Mouse (Mus musculus): Measurements from ENCODE around the gene Rab11a. TPM values are rescaled to one million over a fixed set of nuclear protein-coding genes. Genes with fewer than 3 reads are reported as not detected.

Rab11a gene
- 287 and 335 TPM in 2 replicates for polyA plus RNA-seq (2015; fragmentation: Nextera tagmentation; extraction: Ambion mirVana)

- H3K36me3 ChIP-seq (ENCODE audit: control insufficient read depth, insufficient read depth) = no peaks in the 10 kb centered on the region
- H3K4me3 ChIP-seq (ENCODE audit: low read length) = peak within 1 kb of the TSS; percentile 96
- H3K4me2 ChIP-seq (ENCODE audit: low read depth, low read length) = peak within 1 kb of the TSS; percentile 78
- no peaks in the 10 kb centered on the region for H3K27me3 ChIP-seq (ENCODE audit: control insufficient read depth, insufficient read depth, low read length)
- peak; percentile 95 for ATAC-seq (replicated peaks; ENCODE audit: extremely low read depth, insufficient read depth, low FRiP score)
- H3K4me1 ChIP-seq (ENCODE audit: control insufficient read depth, insufficient read depth, low read length) = peaks cover 6% of the 10 kb centered on the region
- H3K9ac ChIP-seq (ENCODE audit: low read length) = peak within 1 kb of the TSS; percentile 98
- H3K27ac ChIP-seq (ENCODE audit: low read length) = peak within 1 kb of the TSS; percentile 97
- no peaks in the 10 kb centered on the region for H3K9me3 ChIP-seq (replicated peaks; ENCODE audit: control insufficient read depth, low read length)
- under 1% methylated on average over 58 of the region's 61 CpGs for WGBS
Measured at GRCm38 (mm10) chr9:64737406-64738201, at the start of gene Rab11a. Gene Rab11a, minus strand, starts transcription at chr9:64737758.

GRCm38 (mm10) chr9:64786216-64786905 is 48.8 kb upstream of the Rab11a start:
- Histone ChIP-seq H3K4me3 (ENCODE audit: low read length) (no peak overlapping the region), H3K4me2 (ENCODE audit: low read depth, low read length) (no peak overlapping the region), H3K4me1 (ENCODE audit: control insufficient read depth, insufficient read depth, low read length) (no peaks in the 10 kb centered on the region; the same call in 1 of the 2 replicates), H3K27me3 (ENCODE audit: control insufficient read depth, insufficient read depth, low read length) (no peaks in the 10 kb centered on the region), H3K36me3 (ENCODE audit: control insufficient read depth, insufficient read depth) (no peaks in the 10 kb centered on the region), H3K27ac (ENCODE audit: low read length) (no peak overlapping the region), H3K9me3 (replicated peaks; ENCODE audit: control insufficient read depth, low read length) (no peaks in the 10 kb centered on the region), H3K9ac (ENCODE audit: low read length) (no peak overlapping the region)
- no peak for ATAC-seq (replicated peaks; ENCODE audit: extremely low read depth, insufficient read depth, low FRiP score)
- 82% methylated on average over 9 of the region's 9 CpGs for WGBS

- WGBS = 29% methylated on average over 4 of the region's 4 CpGs
- Histone ChIP-seq H3K9me3 (replicated peaks; ENCODE audit: control insufficient read depth, low read length) (no peaks in the 10 kb centered on the region), H3K27ac (ENCODE audit: low read length) (no peak overlapping the region), H3K36me3 (ENCODE audit: control insufficient read depth, insufficient read depth) (no peaks in the 10 kb centered on the region), H3K9ac (ENCODE audit: low read length) (no peak overlapping the region), H3K4me2 (ENCODE audit: low read depth, low read length) (no peak overlapping the region), H3K4me1 (ENCODE audit: control insufficient read depth, insufficient read depth, low read length) (no peaks in the 10 kb centered on the region), H3K27me3 (ENCODE audit: control insufficient read depth, insufficient read depth, low read length) (no peaks in the 10 kb centered on the region), H3K4me3 (ENCODE audit: low read length) (no peak overlapping the region)
- ATAC-seq (replicated peaks; ENCODE audit: extremely low read depth, insufficient read depth, low FRiP score) = no peak
Measured at GRCm38 (mm10) chr9:64784841-64785240, 47.3 kb upstream of the Rab11a start.

GRCm38 (mm10) chr9:64783511-64783910 is 46.0 kb upstream of the Rab11a start:
- Histone ChIP-seq H3K4me1 (ENCODE audit: control insufficient read depth, insufficient read depth, low read length) (no peaks in the 10 kb centered on the region), H3K27ac (ENCODE audit: low read length) (no peak overlapping the region), H3K9me3 (replicated peaks; ENCODE audit: control insufficient read depth, low read length) (no peaks in the 10 kb centered on the region), H3K4me2 (ENCODE audit: low read depth, low read length) (no peak overlapping the region), H3K27me3 (ENCODE audit: control insufficient read depth, insufficient read depth, low read length) (no peaks in the 10 kb centered on the region), H3K4me3 (ENCODE audit: low read length) (no peak overlapping the region), H3K9ac (ENCODE audit: low read length) (no peak overlapping the region), H3K36me3 (ENCODE audit: control insufficient read depth, insufficient read depth) (no peaks in the 10 kb centered on the region)
- WGBS = 82% methylated on average over 7 of the region's 7 CpGs
- ATAC-seq (replicated peaks; ENCODE audit: extremely low read depth, insufficient read depth, low FRiP score) = no peak

- no peaks in the 10 kb centered on the region for H3K9me3 ChIP-seq (replicated peaks; ENCODE audit: control insufficient read depth, low read length)
- H3K4me2 ChIP-seq (ENCODE audit: low read depth, low read length) = no peak overlapping the region
- H3K27ac ChIP-seq (ENCODE audit: low read length) = no peak overlapping the region
- no peak overlapping the region for H3K9ac ChIP-seq (ENCODE audit: low read length)
- peaks cover 5% of the 10 kb centered on the region; the same call in 1 of the 2 replicates for H3K4me1 ChIP-seq (ENCODE audit: control insufficient read depth, insufficient read depth, low read length)
- H3K36me3 ChIP-seq (ENCODE audit: control insufficient read depth, insufficient read depth) = no peaks in the 10 kb centered on the region
- no peaks in the 10 kb centered on the region for H3K27me3 ChIP-seq (ENCODE audit: control insufficient read depth, insufficient read depth, low read length)
- WGBS = 41% methylated on average over 7 of the region's 7 CpGs
- H3K4me3 ChIP-seq (ENCODE audit: low read length) = no peak overlapping the region
- no peak for ATAC-seq (replicated peaks; ENCODE audit: extremely low read depth, insufficient read depth, low FRiP score)
Measured at GRCm38 (mm10) chr9:64779628-64780027, 42.1 kb upstream of the Rab11a start.

- H3K27ac ChIP-seq (ENCODE audit: low read length) = no peak overlapping the region
- no peak overlapping the region for H3K9ac ChIP-seq (ENCODE audit: low read length)
- H3K27me3 ChIP-seq (ENCODE audit: control insufficient read depth, insufficient read depth, low read length) = no peaks in the 10 kb centered on the region
- ATAC-seq (replicated peaks; ENCODE audit: extremely low read depth, insufficient read depth, low FRiP score) = no peak
- H3K9me3 ChIP-seq (replicated peaks; ENCODE audit: control insufficient read depth, low read length) = no peaks in the 10 kb centered on the region
- no peak overlapping the region for H3K4me2 ChIP-seq (ENCODE audit: low read depth, low read length)
- H3K36me3 ChIP-seq (ENCODE audit: control insufficient read depth, insufficient read depth) = no peaks in the 10 kb centered on the region
- peaks cover 14% of the 10 kb centered on the region for H3K4me1 ChIP-seq (ENCODE audit: control insufficient read depth, insufficient read depth, low read length)
- 79% methylated on average over 1 of the region's 1 CpGs for WGBS
- no peak overlapping the region for H3K4me3 ChIP-seq (ENCODE audit: low read length)
Measured at GRCm38 (mm10) chr9:64778151-64778550, 40.6 kb upstream of the Rab11a start.

- peak; percentile 57 for ATAC-seq (replicated peaks; ENCODE audit: extremely low read depth, insufficient read depth, low FRiP score)
Measured at GRCm38 (mm10) chr9:64777441-64777987, 40.0 kb upstream of the Rab11a start.

GRCm38 (mm10) chr9:64775491-64775890 is 37.9 kb upstream of the Rab11a start:
- no peak for ATAC-seq (replicated peaks; ENCODE audit: extremely low read depth, insufficient read depth, low FRiP score)
- Histone ChIP-seq H3K4me1 (ENCODE audit: control insufficient read depth, insufficient read depth, low read length) (peaks cover 18% of the 10 kb centered on the region), H3K4me3 (ENCODE audit: low read length) (no peak overlapping the region), H3K27me3 (ENCODE audit: control insufficient read depth, insufficient read depth, low read length) (no peaks in the 10 kb centered on the region), H3K9me3 (replicated peaks; ENCODE audit: control insufficient read depth, low read length) (no peaks in the 10 kb centered on the region), H3K9ac (ENCODE audit: low read length) (no peak overlapping the region), H3K27ac (ENCODE audit: low read length) (peak overlapping the region; percentile 59), H3K36me3 (ENCODE audit: control insufficient read depth, insufficient read depth) (no peaks in the 10 kb centered on the region), H3K4me2 (ENCODE audit: low read depth, low read length) (no peak overlapping the region)
- 59% methylated on average over 4 of the region's 4 CpGs for WGBS

More at GRCm38 (mm10) chr9:64777441-64777987, 40.0 kb upstream of the Rab11a start:
- Histone ChIP-seq H3K4me2 (ENCODE audit: low read depth, low read length) (no peak overlapping the region), H3K9me3 (replicated peaks; ENCODE audit: control insufficient read depth, low read length) (no peaks in the 10 kb centered on the region), H3K4me1 (ENCODE audit: control insufficient read depth, insufficient read depth, low read length) (peaks cover 14% of the 10 kb centered on the region), H3K4me3 (ENCODE audit: low read length) (no peak overlapping the region), H3K36me3 (ENCODE audit: control insufficient read depth, insufficient read depth) (no peaks in the 10 kb centered on the region), H3K27me3 (ENCODE audit: control insufficient read depth, insufficient read depth, low read length) (no peaks in the 10 kb centered on the region), H3K27ac (ENCODE audit: low read length) (no peak overlapping the region; the same call in 1 of the 2 replicates), H3K9ac (ENCODE audit: low read length) (no peak overlapping the region)
- WGBS = 67% methylated on average over 4 of the region's 4 CpGs

GRCm38 (mm10) chr9:64774883-64775282 is 37.3 kb upstream of the Rab11a start:
- H3K27me3 ChIP-seq (ENCODE audit: control insufficient read depth, insufficient read depth, low read length) = no peaks in the 10 kb centered on the region
- peak overlapping the region; percentile 59 for H3K27ac ChIP-seq (ENCODE audit: low read length)
- 67% methylated on average over 2 of the region's 2 CpGs for WGBS
- H3K4me2 ChIP-seq (ENCODE audit: low read depth, low read length) = no peak overlapping the region
- ATAC-seq (replicated peaks; ENCODE audit: extremely low read depth, insufficient read depth, low FRiP score) = no peak
- H3K9me3 ChIP-seq (replicated peaks; ENCODE audit: control insufficient read depth, low read length) = no peaks in the 10 kb centered on the region
- no peaks in the 10 kb centered on the region for H3K36me3 ChIP-seq (ENCODE audit: control insufficient read depth, insufficient read depth)
- peaks cover 18% of the 10 kb centered on the region for H3K4me1 ChIP-seq (ENCODE audit: control insufficient read depth, insufficient read depth, low read length)
- no peak overlapping the region for H3K9ac ChIP-seq (ENCODE audit: low read length)
- H3K4me3 ChIP-seq (ENCODE audit: low read length) = no peak overlapping the region
